Mouse (Mus musculus) testis, adult 2 months (tissue): ENCODE data around the gene Cmtm7. TPM values are rescaled to one million over a fixed set of nuclear protein-coding genes. Genes with fewer than 3 reads are reported as not detected.

Experiments
- H3K27ac ChIP-seq: fragments of 200-500 bp; 2 replicates; pipeline ENCODE4 v1.5.1; 2012; ENCODE audit warnings: low read depth, low read length; ENCODE audit not compliant: control insufficient read depth, insufficient read depth
- H3K27me3 ChIP-seq: fragments of 200-500 bp; 2 replicates; pipeline ENCODE4 v1.6.1; 2012; ENCODE audit warnings: mild to moderate bottlenecking, low read length, moderate library complexity; ENCODE audit not compliant: control insufficient read depth, insufficient read depth
- H3K36me3 ChIP-seq: fragments of 200-500 bp; 2 replicates; pipeline ENCODE4 v1.6.1; 2012; ENCODE audit warnings: mild to moderate bottlenecking, low read length; ENCODE audit not compliant: control insufficient read depth, insufficient read depth
- H3K4me1 ChIP-seq: fragments of 200-500 bp; 2 replicates; pipeline ENCODE4 v1.6.1; 2012; ENCODE audit warnings: low read length; ENCODE audit not compliant: control insufficient read depth, insufficient read depth
- H3K4me3 ChIP-seq: fragments of 200-500 bp; 2 replicates; pipeline ENCODE4 v1.5.1; 2012; ENCODE audit warnings: low read depth, mild to moderate bottlenecking, low read length, moderate library complexity, mixed read lengths; ENCODE audit not compliant: control insufficient read depth
- CTCF ChIP-seq: fragments of 200-500 bp; IDR thresholded peaks from 2 replicates; pipeline ENCODE4 v1.5.1; 2012; ENCODE audit warnings: low read depth, mild to moderate bottlenecking, inconsistent platforms, low read length, moderate library complexity; ENCODE audit not compliant: control insufficient read depth, insufficient read depth, insufficient replicate concordance
- POLR2A ChIP-seq: fragments of 200-500 bp; IDR thresholded peaks from 2 replicates; pipeline ENCODE4 v1.6.1; 2012; ENCODE audit warnings: low read depth, mild to moderate bottlenecking, inconsistent platforms, low read length, moderate library complexity; ENCODE audit not compliant: control insufficient read depth
- polyA plus RNA-seq: library from polyadenylated mRNA; depleted of rRNA; stranded (reverse); fragments of >200 nt; gene quantifications from 2 replicates; pipeline ENCODE4 v1.2.3, GENCODE M21; 2012

Gene Cmtm7
- polyA plus RNA-seq, 1 experiment, result 10.1 TPM

DNA sequence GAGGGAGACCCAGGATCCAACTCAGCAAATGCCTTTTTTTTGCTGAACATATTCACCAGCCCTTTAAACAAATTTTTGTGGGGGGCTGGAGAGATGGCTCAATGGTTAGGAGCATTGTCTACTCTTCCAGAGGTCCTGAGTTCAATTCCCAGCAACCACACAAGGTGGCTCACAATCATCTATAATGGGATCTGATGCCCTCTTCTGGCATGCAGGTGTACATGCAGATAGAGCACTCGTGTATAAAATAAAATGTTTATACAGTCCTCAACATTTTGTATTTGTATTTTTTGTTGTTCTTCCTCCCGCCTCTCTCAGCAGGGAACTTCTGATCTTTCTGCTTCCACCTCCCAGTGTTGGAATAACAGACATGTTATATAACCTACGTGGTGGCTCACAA is 30.1 kb downstream of the Cmtm7 start:
- Histone ChIP-seq H3K4me1 (peaks cover 2% of the 10 kb centered on the region), H3K27me3 (no peaks in the 10 kb centered on the region), H3K27ac (no peak overlapping the region), H3K36me3 (no peaks in the 10 kb centered on the region; the same call in 1 of the 2 replicates), H3K4me3 (no peak overlapping the region)
- TF ChIP-seq POLR2A (no peak), CTCF (no peak)

DNA sequence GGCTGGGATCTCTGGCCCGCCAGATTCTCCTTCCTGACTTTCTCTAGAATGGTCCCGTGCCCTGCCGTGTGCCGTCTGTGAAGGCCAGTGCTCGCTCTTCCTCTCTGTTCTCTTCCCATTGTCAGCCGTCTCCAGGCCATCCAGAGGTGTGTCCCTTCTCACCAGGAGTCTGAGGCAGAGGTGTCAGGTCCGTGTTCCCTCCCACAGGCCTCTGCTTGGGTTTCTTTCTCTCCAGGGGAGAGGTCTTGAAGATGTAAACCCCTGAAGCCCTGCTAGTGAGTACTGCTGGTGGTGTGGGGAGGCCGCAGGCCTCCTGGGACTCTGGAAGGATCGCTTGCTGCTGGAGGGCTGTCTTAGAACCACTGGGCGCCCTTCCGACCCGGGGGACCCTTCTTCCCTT is 34.2 kb downstream of the Cmtm7 start:
- TF ChIP-seq POLR2A, result no peak
- TF ChIP-seq CTCF, result no peak
- Histone ChIP-seq H3K4me3 (no peak overlapping the region), H3K4me1 (no peaks in the 10 kb centered on the region), H3K36me3 (no peaks in the 10 kb centered on the region; the same call in 1 of the 2 replicates), H3K27me3 (no peaks in the 10 kb centered on the region), H3K27ac (no peak overlapping the region; the same call in 1 of the 2 replicates)

DNA sequence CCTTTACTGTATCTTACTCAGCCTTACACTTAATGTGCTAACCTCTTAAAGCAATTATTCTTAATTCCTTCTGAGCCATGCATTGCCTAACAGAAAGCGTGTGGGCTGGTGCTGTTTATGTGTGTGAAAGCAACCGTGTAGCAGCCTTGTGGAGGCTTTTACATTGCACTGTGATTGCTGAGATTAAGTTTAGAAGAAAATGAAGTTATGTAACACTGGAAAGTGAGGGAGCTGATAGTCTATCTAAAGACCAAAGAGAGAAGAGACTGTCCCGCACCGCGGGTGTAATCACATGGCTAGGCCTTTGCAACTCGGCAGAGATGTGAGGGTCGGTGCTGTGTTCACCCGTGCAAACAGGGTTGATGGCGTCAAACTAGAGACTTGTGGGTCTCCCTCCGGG is 34.6 kb downstream of the Cmtm7 start:
- Histone ChIP-seq H3K4me3 (no peak overlapping the region), H3K27ac (no peak overlapping the region; the same call in 1 of the 2 replicates), H3K4me1 (no peaks in the 10 kb centered on the region), H3K27me3 (no peaks in the 10 kb centered on the region), H3K36me3 (no peaks in the 10 kb centered on the region; the same call in 1 of the 2 replicates)
- no peak for TF ChIP-seq CTCF
- TF ChIP-seq POLR2A, result no peak

DNA sequence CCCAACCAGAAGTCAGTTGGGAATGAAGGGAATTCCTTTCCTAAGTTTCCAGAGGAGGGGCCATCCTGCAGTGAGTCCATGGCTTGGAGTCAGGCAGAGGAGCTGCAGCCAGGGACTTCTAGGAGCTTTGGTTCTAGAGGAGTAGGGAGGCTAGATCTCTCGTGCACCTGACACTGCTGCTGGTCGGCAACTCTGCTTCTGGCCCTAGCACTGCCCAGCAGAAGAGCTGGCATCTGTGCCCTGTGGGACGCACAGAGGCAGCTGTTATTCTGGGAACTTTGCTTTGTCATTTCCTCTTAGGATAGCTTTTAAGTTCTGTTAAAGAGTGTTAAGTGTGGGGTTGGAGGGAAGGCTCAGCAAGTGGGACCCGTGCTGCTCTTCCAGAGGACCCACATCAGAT is 36.0 kb downstream of the Cmtm7 start:
- Histone ChIP-seq H3K27ac (no peak overlapping the region), H3K36me3 (no peaks in the 10 kb centered on the region; the same call in 1 of the 2 replicates)
- TF ChIP-seq CTCF (no peak), POLR2A (no peak)

DNA sequence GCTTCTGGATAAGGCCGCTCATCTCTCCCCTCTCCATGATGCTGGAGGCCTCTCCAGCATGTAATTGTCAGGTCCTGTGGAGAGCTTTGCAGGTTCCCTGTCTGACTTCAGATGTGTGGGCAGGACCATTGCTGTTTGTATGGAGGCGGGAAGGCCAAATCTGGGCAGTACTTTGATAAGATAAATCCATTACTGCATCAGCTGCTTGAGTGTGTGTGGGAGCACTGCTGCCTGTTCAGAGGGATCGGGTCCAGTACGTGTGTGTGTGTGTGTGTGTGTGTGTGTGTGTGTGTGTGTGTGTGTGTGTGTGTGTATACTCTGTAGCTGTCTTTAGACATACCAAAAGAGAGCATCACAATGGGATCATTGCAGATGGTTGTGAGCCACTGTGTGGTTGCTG is 36.5 kb downstream of the Cmtm7 start:
- Histone ChIP-seq H3K27me3 (no peaks in the 10 kb centered on the region), H3K4me1 (no peaks in the 10 kb centered on the region), H3K4me3 (no peak overlapping the region), H3K27ac (no peak overlapping the region), H3K36me3 (no peaks in the 10 kb centered on the region; the same call in 1 of the 2 replicates)
- TF ChIP-seq CTCF, result no peak
- no peak for TF ChIP-seq POLR2A

More for the DNA sequence above, 36.0 kb downstream of the Cmtm7 start:
- no peaks in the 10 kb centered on the region for H3K4me1 ChIP-seq
- no peak overlapping the region for H3K4me3 ChIP-seq
- no peaks in the 10 kb centered on the region for H3K27me3 ChIP-seq

DNA sequence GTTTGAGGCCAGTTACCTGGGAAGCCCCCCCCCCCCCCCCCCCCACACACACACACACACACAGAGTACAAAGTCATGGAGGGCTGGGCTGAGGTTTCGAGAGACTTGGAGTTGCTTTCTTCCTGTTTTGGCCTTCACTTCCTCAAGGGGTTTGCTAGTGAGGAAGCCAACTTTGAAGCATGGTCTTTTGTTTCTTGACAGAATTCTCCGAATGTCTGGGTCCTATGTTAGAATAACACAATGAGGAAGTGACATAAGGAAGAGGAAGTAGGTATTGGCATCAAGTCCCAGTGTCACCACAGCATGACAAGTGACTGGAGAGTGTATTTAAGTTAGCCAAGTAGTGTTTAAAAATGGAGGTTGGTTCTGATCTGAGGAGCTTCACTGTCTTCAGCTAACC is 38.9 kb downstream of the Cmtm7 start:
- Histone ChIP-seq H3K4me3 (no peak overlapping the region), H3K27me3 (no peaks in the 10 kb centered on the region), H3K27ac (no peak overlapping the region), H3K36me3 (no peaks in the 10 kb centered on the region; the same call in 1 of the 2 replicates), H3K4me1 (no peaks in the 10 kb centered on the region)
- TF ChIP-seq POLR2A, result no peak

DNA sequence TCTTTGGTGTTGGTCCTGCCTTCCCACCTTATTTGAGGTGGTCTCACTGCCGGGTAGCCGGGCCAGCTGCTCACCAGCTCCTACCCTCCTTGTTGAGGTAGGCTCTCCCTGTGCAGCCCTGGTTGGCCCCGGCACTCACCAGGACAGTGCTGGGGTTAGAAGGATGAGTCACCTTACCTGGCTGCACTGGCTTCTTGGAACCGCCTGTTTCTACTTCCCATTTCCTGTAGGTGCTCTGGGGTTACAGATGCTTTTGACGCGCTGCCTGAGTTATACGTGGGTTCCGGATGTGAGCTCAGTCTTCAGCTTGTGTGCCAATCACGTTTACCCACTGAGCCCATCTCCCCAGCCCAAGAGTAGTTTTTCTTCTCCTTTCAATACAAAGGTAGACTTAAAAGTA is 41.3 kb downstream of the Cmtm7 start:
- Histone ChIP-seq H3K4me1 (peaks cover 2% of the 10 kb centered on the region), H3K27me3 (no peaks in the 10 kb centered on the region), H3K4me3 (no peak overlapping the region), H3K36me3 (no peaks in the 10 kb centered on the region; the same call in 1 of the 2 replicates), H3K27ac (no peak overlapping the region)
- TF ChIP-seq CTCF (no peak), POLR2A (no peak)

DNA sequence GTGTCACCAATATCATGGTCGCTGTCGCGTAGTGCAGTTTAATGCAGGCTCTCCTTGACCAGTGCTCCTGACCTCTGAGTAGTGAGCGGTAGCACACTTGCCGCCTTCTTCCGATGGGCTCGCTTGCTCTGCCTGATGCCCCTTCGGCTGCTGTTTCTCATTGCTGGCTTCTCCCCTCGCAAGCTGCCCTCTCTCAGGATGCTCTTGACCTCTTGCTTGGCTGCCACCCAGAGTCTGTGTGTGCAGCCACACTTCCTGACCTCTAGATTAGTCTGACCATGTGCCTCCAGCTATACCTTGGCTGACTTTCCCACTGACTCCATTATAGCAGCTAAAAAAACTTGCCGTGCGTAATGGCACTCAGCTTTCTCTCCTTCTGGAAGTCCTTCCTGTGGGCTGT is 45.2 kb downstream of the Cmtm7 start:
- no peak for TF ChIP-seq CTCF
- no peak for TF ChIP-seq POLR2A
- no peak overlapping the region for H3K4me3 ChIP-seq
- no peak overlapping the region for H3K27ac ChIP-seq
- peaks cover 2% of the 10 kb centered on the region; the same call in 1 of the 2 replicates for H3K36me3 ChIP-seq
- H3K27me3 ChIP-seq, result no peaks in the 10 kb centered on the region
- H3K4me1 ChIP-seq, result peaks cover 6% of the 10 kb centered on the region
